Comparison of ENCODE assay signal across 21 mouse cellular contexts in the genomic region with DNA sequence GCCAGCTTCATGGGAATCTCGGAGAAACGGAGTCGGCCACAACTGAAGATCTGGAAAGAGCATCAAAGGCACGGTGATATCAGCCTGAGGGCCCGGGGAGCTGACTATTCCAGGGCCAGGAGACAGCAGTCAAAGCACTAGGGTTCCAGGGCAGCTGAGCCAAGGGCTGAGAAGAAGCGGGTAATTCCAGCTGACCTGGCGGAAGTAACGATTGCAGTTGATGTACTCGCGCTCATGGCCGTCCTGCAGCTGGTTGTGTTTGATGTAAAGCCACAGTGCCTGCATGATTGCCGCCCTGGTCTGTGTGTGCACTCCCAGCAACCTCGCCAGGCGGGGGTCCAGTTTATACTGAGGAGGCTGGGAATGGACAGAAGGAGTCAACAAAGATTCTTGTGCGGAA. TPM values are rescaled to one million over a fixed set of nuclear protein-coding genes. Genes with fewer than 3 reads are reported as not detected.
DNase-seq lines count a peak whose midpoint lies in the region; ATAC-seq lines count a peak whose summit lies in the region.
"Had no signal": no experiment of that assay in that cellular context is flagged by ENCODE, and none has a peak within 500 bp of the region (broad histone marks: within the 10 kb centered on the region; RNA-seq: fewer than 3 reads in every experiment).

No protein-coding gene starts in this region.

- peak; percentile 42 for DNase-seq in cerebellum, adult 11-12 months
- no peak for DNase-seq in cerebellum, postnatal 36 days
- peak; percentile 30 for DNase-seq in cerebellum, adult 8-10 months
- DNase-seq in cerebellum, adult 11 months = no peak
- peak; percentile 50 for DNase-seq in cerebellum, adult 9-11 months
- no peak for DNase-seq in cerebellum, adult 18-20 months
- DNase-seq in cerebellum, postnatal 25 days = peak; percentile 49 to 50
- DNase-seq: adrenal gland, adult 8-10 months; adrenal gland, postnatal 14 days; adrenal gland, postnatal 36 days; B cell, adult 2 months; embryo, embryonic 11 days had no signal

- ATAC-seq in megakaryocyte progenitor cell, adult 5-6 weeks (replicated peaks; ENCODE audit: poor library complexity) = no peak
- ATAC-seq: activated CD4-positive, CD25-positive, alpha-beta regulatory T cell, adult 4 months; CD4-positive, CD25-positive, alpha-beta regulatory T cell, adult 4 months; forebrain, embryonic 14.5 days; forebrain, embryonic 16.5 days; Patski had no signal

RNA-seq across cellular contexts. Expression of gene Smarcd2, which starts 7.8 kb away (rescaled TPM):
- 62.9 and 63.5 TPM in 2 replicates for total RNA-seq in megakaryocyte progenitor cell, adult 5-6 weeks (2015)
- 216 and 275 TPM in 2 replicates for total RNA-seq in megakaryocyte progenitor cell, adult 5-6 weeks (2017)

RNA-seq across cellular contexts. Expression of gene Psmc5, which starts 9.0 kb away (rescaled TPM):
- total RNA-seq in megakaryocyte progenitor cell, adult 5-6 weeks (2015) = 52.0 and 54.1 TPM in 2 replicates
- total RNA-seq in megakaryocyte progenitor cell, adult 5-6 weeks (2017) = 110 and 120 TPM in 2 replicates

RNA-seq across cellular contexts. Expression of gene Ftsj3, which starts 9.1 kb away (rescaled TPM):
- total RNA-seq in megakaryocyte progenitor cell, adult 5-6 weeks (2015) = 45.5 and 45.7 TPM in 2 replicates
- 151 and 191 TPM in 2 replicates for total RNA-seq in megakaryocyte progenitor cell, adult 5-6 weeks (2017)

RNA-seq across cellular contexts. Expression of gene Tcam1, which starts 11.5 kb away (rescaled TPM):
- total RNA-seq in megakaryocyte progenitor cell, adult 5-6 weeks (2015) = 2.2 and 2.3 TPM in 2 replicates
- 1.6 and 1.7 TPM in 2 replicates for total RNA-seq in megakaryocyte progenitor cell, adult 5-6 weeks (2017)
- total RNA-seq: G1E had no signal

RNA-seq across cellular contexts. Expression of gene Gh, which starts 36.7 kb away (rescaled TPM):
- total RNA-seq in megakaryocyte progenitor cell, adult 5-6 weeks (2015) = not detected in 2 replicates
- total RNA-seq in megakaryocyte progenitor cell, adult 5-6 weeks (2017) = not detected in 2 replicates
- total RNA-seq: adrenal gland, adult 18-20 months; adrenal gland, adult 8-10 months; adrenal gland, postnatal 14 days; adrenal gland, postnatal 36 days; common myeloid progenitor, adult 5-6 weeks; G1E had no signal

Comparison
In these comparisons a context has a peak if more than half of its experiments do, and no peak if none do; other contexts are left out.
1. DNase-seq: peak in cerebellum, adult 11-12 months (single experiment), cerebellum, adult 8-10 months (single experiment), cerebellum, adult 9-11 months (single experiment) and cerebellum, postnatal 25 days (2 of 2); none in cerebellum, postnatal 36 days (0 of 2), cerebellum, adult 11 months (single experiment) and cerebellum, adult 18-20 months (0 of 2).